Mouse (Mus musculus): ENCODE measurements around the gene Dgcr8. TPM values are rescaled to one million over a fixed set of nuclear protein-coding genes. Genes with fewer than 3 reads are reported as not detected.
"Not testable (repeated sequence)": the region's sequence is repeated elsewhere in the genome, so short reads cannot be mapped to it uniquely, and the experiment has no call there.

The Dgcr8 gene
- polyA plus RNA-seq, 1 experiment from 2014 or later: 28.9 TPM

DNA sequence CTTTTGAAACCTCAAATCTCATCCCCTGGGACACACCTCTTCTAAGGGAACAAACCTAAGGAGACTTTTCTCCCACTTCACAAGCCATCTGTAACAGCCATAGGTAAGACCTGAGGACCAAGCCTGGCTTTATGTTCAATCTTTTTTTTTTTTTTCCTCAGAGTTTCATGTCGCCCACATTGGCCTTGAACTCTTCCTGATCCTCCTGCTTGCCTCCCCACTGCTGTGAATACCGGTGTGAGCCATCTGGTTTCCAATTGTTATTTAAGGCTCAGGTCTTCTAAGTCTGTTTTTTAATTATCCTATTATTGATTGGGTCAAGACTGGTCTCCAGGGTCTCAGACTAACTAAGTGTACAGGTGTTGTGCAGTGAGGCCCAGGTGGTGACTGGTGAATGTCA is 32.4 kb upstream of the Dgcr8 start:
- Histone ChIP-seq H3K36me3 (ENCODE audit: control insufficient read depth, insufficient read depth, low read length) (no peaks in the 10 kb centered on the region), H3K4me1 (ENCODE audit: control insufficient read depth, insufficient read depth, low read length) (no peaks in the 10 kb centered on the region), H3K27me3 (replicated peaks; ENCODE audit: control insufficient read depth, insufficient read depth, low read length) (no peaks in the 10 kb centered on the region), H3K9me3 (ENCODE audit: control insufficient read depth, low read length) (no peaks in the 10 kb centered on the region), H3K27ac (replicated peaks; ENCODE audit: low read depth, low read length) (no peak overlapping the region), H3K4me2 (ENCODE audit: low read depth, low read length) (no peak overlapping the region), H3K9ac (ENCODE audit: low read depth, low read length) (no peak overlapping the region), H3K4me3 (ENCODE audit: low read depth, low read length) (no peak overlapping the region)
- DNase-seq (ENCODE audit: low spot score) (no peak), ATAC-seq (ENCODE audit: low read depth) (no peak)
- 75% methylated on average over 2 of the region's 2 CpGs for WGBS

DNA sequence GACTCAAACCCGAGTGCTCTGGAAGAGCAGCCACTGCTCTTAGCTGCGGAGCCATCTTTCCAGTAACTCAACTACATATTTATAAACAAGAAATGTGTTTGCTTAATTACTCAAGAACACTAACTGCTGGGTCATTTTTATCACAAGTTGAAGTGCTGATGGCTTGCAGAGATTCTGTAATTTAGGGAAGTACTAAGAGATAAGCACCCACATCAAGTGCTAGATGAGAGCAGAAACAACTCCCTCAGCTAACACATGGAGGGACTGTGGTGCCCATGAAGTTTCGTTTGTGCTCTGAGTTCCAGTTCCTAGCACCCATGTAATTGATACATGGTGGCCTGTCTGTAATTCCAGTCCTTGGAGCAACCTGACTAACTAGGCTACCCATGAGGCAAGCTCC is 29.9 kb upstream of the Dgcr8 start:
- no peaks in the 10 kb centered on the region for H3K4me1 ChIP-seq (ENCODE audit: control insufficient read depth, insufficient read depth, low read length)
- H3K27ac ChIP-seq (replicated peaks; ENCODE audit: low read depth, low read length): no peak overlapping the region
- no peaks in the 10 kb centered on the region for H3K27me3 ChIP-seq (replicated peaks; ENCODE audit: control insufficient read depth, insufficient read depth, low read length)
- H3K9me3 ChIP-seq (ENCODE audit: control insufficient read depth, low read length): no peaks in the 10 kb centered on the region
- H3K4me3 ChIP-seq (ENCODE audit: low read depth, low read length): no peak overlapping the region
- no peak for DNase-seq (ENCODE audit: low spot score)
- no peak for ATAC-seq (ENCODE audit: low read depth)
- no peaks in the 10 kb centered on the region for H3K36me3 ChIP-seq (ENCODE audit: control insufficient read depth, insufficient read depth, low read length)
- no peak overlapping the region for H3K4me2 ChIP-seq (ENCODE audit: low read depth, low read length)
- WGBS: 82% methylated on average over 3 of the region's 3 CpGs
- no peak overlapping the region for H3K9ac ChIP-seq (ENCODE audit: low read depth, low read length)

DNA sequence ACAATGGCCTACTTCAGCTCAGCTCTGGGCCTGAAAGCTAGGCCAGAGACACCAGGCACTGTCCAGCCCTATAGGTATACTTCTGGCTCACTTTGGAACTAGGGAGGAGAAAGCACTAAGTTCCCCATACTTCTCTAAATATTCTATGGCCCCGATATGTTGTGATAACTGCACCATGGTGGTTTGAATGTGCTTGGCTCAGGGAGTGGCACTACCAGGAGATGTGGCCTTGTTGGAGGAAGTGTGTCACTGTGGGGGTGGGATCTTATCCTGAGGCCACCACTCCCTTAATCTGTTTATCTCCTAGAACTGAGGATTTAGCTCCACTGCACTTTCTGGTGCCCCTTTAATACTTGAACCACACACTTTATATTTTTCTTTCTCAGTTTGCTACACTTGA is 19.1 kb upstream of the Dgcr8 start:
- H3K9ac ChIP-seq (ENCODE audit: low read depth, low read length): no peak overlapping the region
- no peak overlapping the region for H3K4me2 ChIP-seq (ENCODE audit: low read depth, low read length)
- 0 out of 2 replicates have a peak, but pooled peaks cover 6% of the 10 kb centered on the region for H3K36me3 ChIP-seq (ENCODE audit: control insufficient read depth, insufficient read depth, low read length)
- no peak overlapping the region for H3K4me3 ChIP-seq (ENCODE audit: low read depth, low read length)
- no peak overlapping the region for H3K27ac ChIP-seq (replicated peaks; ENCODE audit: low read depth, low read length)
- WGBS: 92% methylated on average over 1 of the region's 1 CpGs
- no peaks in the 10 kb centered on the region for H3K27me3 ChIP-seq (replicated peaks; ENCODE audit: control insufficient read depth, insufficient read depth, low read length)
- H3K4me1 ChIP-seq (ENCODE audit: control insufficient read depth, insufficient read depth, low read length): no peaks in the 10 kb centered on the region
- no peak for ATAC-seq (ENCODE audit: low read depth)
- H3K9me3 ChIP-seq (ENCODE audit: control insufficient read depth, low read length): no peaks in the 10 kb centered on the region
- DNase-seq (ENCODE audit: low spot score): no peak

DNA sequence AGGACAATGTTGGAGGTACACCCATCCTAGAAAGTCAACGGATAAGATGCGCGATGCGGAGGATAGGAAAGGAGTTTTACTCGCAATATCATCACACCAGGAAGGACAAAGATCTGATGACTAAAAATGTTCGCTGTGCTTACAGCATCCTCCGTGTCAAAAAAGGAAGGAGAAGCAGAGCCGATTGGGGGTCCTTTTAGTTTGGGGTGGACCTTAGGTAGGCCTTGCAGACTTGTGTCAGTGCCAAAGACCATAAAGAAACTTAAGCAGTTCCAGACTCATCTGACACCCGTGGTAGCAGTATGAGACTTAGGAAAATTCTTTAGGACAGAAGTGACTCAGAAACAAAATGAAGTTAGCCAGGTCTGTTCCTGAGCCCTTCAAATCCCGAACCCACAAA is 568 bp upstream of the Dgcr8 start:
- peak overlapping the region; percentile 92 for H3K4me3 ChIP-seq (ENCODE audit: low read depth, low read length)
- H3K9ac ChIP-seq (ENCODE audit: low read depth, low read length): peak overlapping the region; percentile 60
- ATAC-seq (ENCODE audit: low read depth): 0 out of 2 replicates have a peak, but pooled peaks have one; percentile 1
- H3K27me3 ChIP-seq (replicated peaks; ENCODE audit: control insufficient read depth, insufficient read depth, low read length); H3K9me3 ChIP-seq (ENCODE audit: control insufficient read depth, low read length); DNase-seq (ENCODE audit: low spot score): not testable (repeated sequence)
- H3K4me2 ChIP-seq (ENCODE audit: low read depth, low read length): peak overlapping the region; percentile 47
- peak overlapping the region; percentile 70 for H3K27ac ChIP-seq (replicated peaks; ENCODE audit: low read depth, low read length)
- 0% methylated on average over 9 of the region's 10 CpGs for WGBS
- H3K4me1 ChIP-seq (ENCODE audit: control insufficient read depth, insufficient read depth, low read length): peaks cover 18% of the 10 kb centered on the region
- peaks cover 14% of the 10 kb centered on the region; the same call in 1 of the 2 replicates for H3K36me3 ChIP-seq (ENCODE audit: control insufficient read depth, insufficient read depth, low read length)

DNA sequence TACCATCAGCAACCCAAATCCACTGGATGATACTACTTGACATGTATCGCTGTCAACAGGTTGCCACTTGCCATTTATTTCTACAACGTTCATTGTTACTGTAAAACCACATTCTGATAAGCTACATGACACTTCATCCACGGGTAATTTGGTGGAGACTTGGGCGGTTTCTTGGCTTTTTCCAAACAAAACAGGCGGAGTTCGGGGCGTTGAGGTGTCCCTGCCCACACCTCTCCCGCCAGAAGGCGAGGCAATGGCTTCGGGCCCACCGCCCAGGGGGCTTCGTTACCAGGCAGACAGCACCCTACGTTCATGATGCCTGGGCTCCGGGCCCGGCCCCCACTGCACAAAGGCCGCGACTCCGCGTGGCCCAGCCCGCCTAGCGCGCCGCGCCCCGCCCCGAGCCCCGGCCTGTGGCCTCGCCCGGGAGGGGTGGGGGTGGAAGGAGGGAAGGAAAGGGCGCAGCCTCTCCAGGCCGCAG is 425 bp downstream of the Dgcr8 start:
- Histone ChIP-seq H3K36me3 (ENCODE audit: control insufficient read depth, insufficient read depth, low read length) (peaks cover 24% of the 10 kb centered on the region), H3K9ac (ENCODE audit: low read depth, low read length) (peak overlapping the region; percentile 98), H3K4me2 (ENCODE audit: low read depth, low read length) (peak overlapping the region; percentile 94), H3K27ac (replicated peaks; ENCODE audit: low read depth, low read length) (peak overlapping the region; percentile 90), H3K4me1 (ENCODE audit: control insufficient read depth, insufficient read depth, low read length) (peaks cover 18% of the 10 kb centered on the region), H3K27me3 (replicated peaks; ENCODE audit: control insufficient read depth, insufficient read depth, low read length) (no peaks in the 10 kb centered on the region), H3K4me3 (ENCODE audit: low read depth, low read length) (peak overlapping the region; percentile 92), H3K9me3 (ENCODE audit: control insufficient read depth, low read length) (no peaks in the 10 kb centered on the region)
- ATAC-seq (ENCODE audit: low read depth) (peak; percentile 88), DNase-seq (ENCODE audit: low spot score) (no peak)
- 0% methylated on average over 26 of the region's 31 CpGs for WGBS

DNA sequence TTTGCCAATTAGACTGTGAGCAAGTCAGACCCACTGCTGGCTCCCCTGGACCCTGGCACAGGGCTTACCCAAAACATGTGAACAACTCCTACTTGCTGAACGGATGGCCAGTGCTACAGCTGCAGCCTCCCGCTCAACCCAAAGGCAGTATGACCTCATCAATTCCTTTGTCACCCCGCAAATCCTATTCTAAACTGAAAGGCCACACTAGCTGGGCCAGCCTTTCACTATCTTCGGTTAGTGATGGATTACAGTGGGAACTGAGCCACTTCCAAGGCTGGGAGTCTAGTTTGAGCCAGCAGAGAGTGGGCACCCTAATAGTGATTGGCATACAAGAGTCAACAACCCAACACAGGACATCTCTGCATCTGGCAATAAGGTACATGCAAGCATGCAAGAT is 880 bp downstream of the Dgcr8 start:
- peak overlapping the region; percentile 98 for H3K9ac ChIP-seq (ENCODE audit: low read depth, low read length)
- no peak for ATAC-seq (ENCODE audit: low read depth)
- peak; percentile 28 for DNase-seq (ENCODE audit: low spot score)
- H3K9me3 ChIP-seq (ENCODE audit: control insufficient read depth, low read length): no peaks in the 10 kb centered on the region
- H3K4me3 ChIP-seq (ENCODE audit: low read depth, low read length): peak overlapping the region; percentile 92
- 2% methylated on average over 4 of the region's 4 CpGs for WGBS
- H3K27ac ChIP-seq (replicated peaks; ENCODE audit: low read depth, low read length): peak overlapping the region; percentile 90; the same call in 1 of the 2 replicates
- peaks cover 18% of the 10 kb centered on the region for H3K4me1 ChIP-seq (ENCODE audit: control insufficient read depth, insufficient read depth, low read length)
- H3K27me3 ChIP-seq (replicated peaks; ENCODE audit: control insufficient read depth, insufficient read depth, low read length): no peaks in the 10 kb centered on the region
- peaks cover 28% of the 10 kb centered on the region for H3K36me3 ChIP-seq (ENCODE audit: control insufficient read depth, insufficient read depth, low read length)
- H3K4me2 ChIP-seq (ENCODE audit: low read depth, low read length): peak overlapping the region; percentile 94

DNA sequence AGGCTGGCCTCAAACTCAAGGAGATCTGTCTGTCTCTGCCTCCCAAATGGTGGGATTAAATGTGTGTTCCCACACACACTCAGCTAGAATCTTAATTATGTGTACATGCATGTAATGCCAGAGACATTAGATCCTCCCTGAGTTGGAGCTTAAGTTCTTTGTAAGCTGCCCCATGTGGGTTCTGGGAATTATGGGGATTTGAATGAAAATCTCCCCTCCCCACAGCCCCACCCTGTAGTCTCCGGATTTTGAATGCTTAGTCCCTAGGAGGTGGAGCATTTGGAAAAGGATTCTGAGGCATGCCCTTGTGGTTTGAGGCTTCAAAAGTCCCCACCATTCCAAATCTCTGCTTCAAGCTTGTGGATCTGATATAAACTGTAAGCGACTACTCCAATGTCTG is 13.9 kb downstream of the Dgcr8 start:
- H3K36me3 ChIP-seq (ENCODE audit: control insufficient read depth, insufficient read depth, low read length): peaks cover 94% of the 10 kb centered on the region
- 72% methylated on average over 2 of the region's 2 CpGs for WGBS
- H3K4me1 ChIP-seq (ENCODE audit: control insufficient read depth, insufficient read depth, low read length): no peaks in the 10 kb centered on the region
- H3K9ac ChIP-seq (ENCODE audit: low read depth, low read length): no peak overlapping the region
- H3K4me2 ChIP-seq (ENCODE audit: low read depth, low read length): no peak overlapping the region
- no peak overlapping the region for H3K4me3 ChIP-seq (ENCODE audit: low read depth, low read length)
- DNase-seq (ENCODE audit: low spot score): no peak
- no peaks in the 10 kb centered on the region for H3K9me3 ChIP-seq (ENCODE audit: control insufficient read depth, low read length)
- no peaks in the 10 kb centered on the region for H3K27me3 ChIP-seq (replicated peaks; ENCODE audit: control insufficient read depth, insufficient read depth, low read length)
- ATAC-seq (ENCODE audit: low read depth): no peak
- H3K27ac ChIP-seq (replicated peaks; ENCODE audit: low read depth, low read length): no peak overlapping the region

DNA sequence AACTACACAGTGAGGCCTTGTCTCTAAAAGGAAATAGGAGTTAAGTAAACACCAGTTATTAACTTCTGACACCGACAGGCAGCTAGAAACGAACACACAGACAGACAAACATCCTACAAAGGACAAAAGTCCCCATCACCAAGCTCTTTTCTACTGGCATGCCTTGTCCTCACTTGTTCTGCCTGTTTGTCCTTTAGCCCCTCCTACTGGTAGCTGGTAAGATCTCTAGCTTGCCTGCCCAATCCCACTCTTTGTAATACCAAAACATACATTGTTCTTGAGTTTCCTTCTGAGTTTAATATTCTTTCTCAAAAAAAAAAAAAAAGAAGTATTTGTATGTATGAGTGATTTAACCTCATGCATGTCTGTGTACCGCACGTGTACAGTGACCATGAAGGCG is 20.9 kb downstream of the Dgcr8 start:
- Histone ChIP-seq H3K4me2 (ENCODE audit: low read depth, low read length) (no peak overlapping the region), H3K36me3 (ENCODE audit: control insufficient read depth, insufficient read depth, low read length) (peaks cover 94% of the 10 kb centered on the region), H3K4me3 (ENCODE audit: low read depth, low read length) (no peak overlapping the region), H3K27ac (replicated peaks; ENCODE audit: low read depth, low read length) (no peak overlapping the region), H3K9me3 (ENCODE audit: control insufficient read depth, low read length) (no peaks in the 10 kb centered on the region), H3K27me3 (replicated peaks; ENCODE audit: control insufficient read depth, insufficient read depth, low read length) (no peaks in the 10 kb centered on the region), H3K4me1 (ENCODE audit: control insufficient read depth, insufficient read depth, low read length) (no peaks in the 10 kb centered on the region), H3K9ac (ENCODE audit: low read depth, low read length) (no peak overlapping the region)
- 92% methylated on average over 5 of the region's 5 CpGs for WGBS
- no peak for DNase-seq (ENCODE audit: low spot score)
- no peak for ATAC-seq (ENCODE audit: low read depth)

DNA sequence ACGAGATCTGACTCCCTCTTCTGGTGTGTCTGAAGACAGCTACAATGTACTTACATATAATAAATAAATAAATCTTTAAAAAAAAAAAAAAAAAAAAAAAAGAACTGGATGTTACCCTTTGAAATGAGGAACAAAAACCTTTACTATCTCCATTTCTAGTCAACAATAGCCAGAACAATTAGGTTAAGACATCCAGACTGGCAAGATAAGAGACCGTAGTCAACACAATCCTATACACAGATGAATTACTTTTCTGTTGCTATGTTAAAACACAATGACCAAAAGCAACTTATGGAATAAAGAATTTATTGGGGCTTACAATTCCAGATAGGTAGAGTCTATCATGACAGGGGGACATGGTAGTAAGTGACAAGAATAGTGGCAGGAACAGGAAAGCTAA is 24.0 kb downstream of the Dgcr8 start:
- H3K4me3 ChIP-seq (ENCODE audit: low read depth, low read length): no peak overlapping the region
- ATAC-seq (ENCODE audit: low read depth) (no peak), DNase-seq (ENCODE audit: low spot score) (no peak)
- 81% methylated on average over 2 of the region's 2 CpGs for WGBS
- no peaks in the 10 kb centered on the region for H3K27me3 ChIP-seq (replicated peaks; ENCODE audit: control insufficient read depth, insufficient read depth, low read length)
- H3K9me3 ChIP-seq (ENCODE audit: control insufficient read depth, low read length): no peaks in the 10 kb centered on the region
- H3K9ac ChIP-seq (ENCODE audit: low read depth, low read length): no peak overlapping the region
- no peak overlapping the region for H3K27ac ChIP-seq (replicated peaks; ENCODE audit: low read depth, low read length)
- H3K4me1 ChIP-seq (ENCODE audit: control insufficient read depth, insufficient read depth, low read length): no peaks in the 10 kb centered on the region
- peaks cover 93% of the 10 kb centered on the region for H3K36me3 ChIP-seq (ENCODE audit: control insufficient read depth, insufficient read depth, low read length)
- H3K4me2 ChIP-seq (ENCODE audit: low read depth, low read length): no peak overlapping the region
